Mouse (Mus musculus) megakaryocyte, embryonic 14.5 days (primary cell): Measurements from ENCODE around the gene Tomm40l. TPM values are rescaled to one million over a fixed set of nuclear protein-coding genes. Genes with fewer than 3 reads are reported as not detected.
A peak's percentile ranks its signal among the peaks of the same experiment; 100 is the strongest.

Experiments used
- H3K27me3 ChIP-seq: replicated peaks from 2 replicates; pipeline ENCODE3; 2012; ENCODE audit warnings: inconsistent platforms
- H3K36me3 ChIP-seq: replicated peaks from 2 replicates; pipeline ENCODE3; 2012; ENCODE audit warnings: low read length, inconsistent platforms, mixed read lengths
- H3K4me1 ChIP-seq: 2 replicates; pipeline ENCODE4 v1.6.1; 2012; ENCODE audit warnings: inconsistent platforms
- H3K4me3 ChIP-seq: replicated peaks from 2 replicates; pipeline ENCODE3; 2012; ENCODE audit warnings: moderate library complexity, mild to moderate bottlenecking, inconsistent platforms
- H3K9me3 ChIP-seq: 2 replicates; pipeline ENCODE4 v1.6.1; 2012; ENCODE audit warnings: inconsistent platforms
- FLI1 ChIP-seq: IDR thresholded peaks from 2 replicates; pipeline ENCODE4 v1.6.1; 2012; ENCODE audit warnings: low read length, inconsistent platforms, mixed read lengths
- GATA1 ChIP-seq: IDR thresholded peaks from 3 replicates; pipeline ENCODE4 v1.6.1; 2012; ENCODE audit warnings: mixed read lengths, low read length, inconsistent platforms, borderline replicate concordance
- polyA plus RNA-seq: library from polyadenylated mRNA; stranded (reverse); fragments of >175 nt; gene quantifications from 2 replicates; pipeline ENCODE4 v1.2.3, GENCODE M21; 2012; ENCODE audit warnings: low replicate concordance; ENCODE audit not compliant: insufficient read depth

Gene Tomm40l
- polyA plus RNA-seq, 1 experiment: 24.1 TPM

GRCm38 (mm10) chr1:171239992-171240744, 17.9 kb upstream of the Tomm40l start:
- no peak for TF ChIP-seq FLI1
- TF ChIP-seq GATA1: no peak
- Histone ChIP-seq H3K4me3 (no peak overlapping the region), H3K36me3 (peaks cover 94% of the 10 kb centered on the region), H3K9me3 (no peaks in the 10 kb centered on the region), H3K27me3 (no peaks in the 10 kb centered on the region), H3K4me1 (peaks cover 34% of the 10 kb centered on the region)

GRCm38 (mm10) chr1:171238463-171238862, 16.1 kb upstream of the Tomm40l start:
- TF ChIP-seq FLI1: no peak
- Histone ChIP-seq H3K4me3 (no peak overlapping the region), H3K27me3 (no peaks in the 10 kb centered on the region), H3K36me3 (peaks cover 94% of the 10 kb centered on the region), H3K9me3 (no peaks in the 10 kb centered on the region), H3K4me1 (peaks cover 49% of the 10 kb centered on the region)

- TF ChIP-seq FLI1 (no peak), GATA1 (no peak)
- Histone ChIP-seq H3K36me3 (peaks cover 83% of the 10 kb centered on the region), H3K27me3 (no peaks in the 10 kb centered on the region), H3K4me3 (no peak overlapping the region), H3K9me3 (no peaks in the 10 kb centered on the region), H3K4me1 (peaks cover 56% of the 10 kb centered on the region)
Observed at GRCm38 (mm10) chr1:171237438-171237837, 15.1 kb upstream of the Tomm40l start.

- TF ChIP-seq FLI1 (no peak), GATA1 (no peak)
- peaks cover 68% of the 10 kb centered on the region for H3K4me1 ChIP-seq
- H3K27me3 ChIP-seq: no peaks in the 10 kb centered on the region
- H3K9me3 ChIP-seq: no peaks in the 10 kb centered on the region
- peaks cover 72% of the 10 kb centered on the region for H3K36me3 ChIP-seq
- no peak overlapping the region for H3K4me3 ChIP-seq
Observed at GRCm38 (mm10) chr1:171235791-171236190, 13.5 kb upstream of the Tomm40l start.

GRCm38 (mm10) chr1:171234538-171234937, 12.2 kb upstream of the Tomm40l start:
- H3K9me3 ChIP-seq: no peaks in the 10 kb centered on the region
- H3K4me1 ChIP-seq: peaks cover 74% of the 10 kb centered on the region
- no peak for TF ChIP-seq FLI1
- no peak for TF ChIP-seq GATA1
- peaks cover 72% of the 10 kb centered on the region for H3K36me3 ChIP-seq
- H3K27me3 ChIP-seq: no peaks in the 10 kb centered on the region
- peak overlapping the region; percentile 91 for H3K4me3 ChIP-seq

- no peak for TF ChIP-seq GATA1
- TF ChIP-seq FLI1: no peak
- Histone ChIP-seq H3K9me3 (no peaks in the 10 kb centered on the region), H3K27me3 (no peaks in the 10 kb centered on the region), H3K36me3 (peaks cover 71% of the 10 kb centered on the region), H3K4me3 (peak within 1 kb of the TSS; percentile 91), H3K4me1 (peaks cover 74% of the 10 kb centered on the region)
Observed at GRCm38 (mm10) chr1:171234126-171234525, 11.8 kb upstream of the Tomm40l start, which contains the start of gene Fcer1g. Gene Fcer1g (minus strand): TSS chr1:171234365.

GRCm38 (mm10) chr1:171232800-171233730, 10.8 kb upstream of the Tomm40l start:
- Histone ChIP-seq H3K4me1 (peaks cover 68% of the 10 kb centered on the region), H3K27me3 (no peaks in the 10 kb centered on the region), H3K4me3 (peak overlapping the region; percentile 91), H3K9me3 (no peaks in the 10 kb centered on the region), H3K36me3 (peaks cover 70% of the 10 kb centered on the region)
- TF ChIP-seq GATA1 (no peak), FLI1 (no peak)

- H3K9me3 ChIP-seq: no peaks in the 10 kb centered on the region
- H3K4me1 ChIP-seq: peaks cover 65% of the 10 kb centered on the region
- no peak for TF ChIP-seq FLI1
- TF ChIP-seq GATA1: no peak
- peak overlapping the region; percentile 91 for H3K4me3 ChIP-seq
- H3K27me3 ChIP-seq: no peaks in the 10 kb centered on the region
- peaks cover 70% of the 10 kb centered on the region for H3K36me3 ChIP-seq
Observed at GRCm38 (mm10) chr1:171232348-171232747, 10.0 kb upstream of the Tomm40l start.

- Histone ChIP-seq H3K4me3 (peak overlapping the region; percentile 91), H3K9me3 (no peaks in the 10 kb centered on the region), H3K27me3 (no peaks in the 10 kb centered on the region), H3K36me3 (peaks cover 68% of the 10 kb centered on the region), H3K4me1 (peaks cover 61% of the 10 kb centered on the region)
- TF ChIP-seq GATA1 (no peak), FLI1 (no peak)
Observed at GRCm38 (mm10) chr1:171231844-171232243, 9.5 kb upstream of the Tomm40l start.

GRCm38 (mm10) chr1:171230215-171230614, 7.9 kb upstream of the Tomm40l start:
- Histone ChIP-seq H3K4me1 (peaks cover 55% of the 10 kb centered on the region), H3K9me3 (no peaks in the 10 kb centered on the region), H3K4me3 (no peak overlapping the region), H3K36me3 (peaks cover 63% of the 10 kb centered on the region), H3K27me3 (no peaks in the 10 kb centered on the region)
- TF ChIP-seq FLI1: no peak
- TF ChIP-seq GATA1: no peak
